Mouse (Mus musculus): ENCODE measurements around the gene Slc35f6. TPM values are rescaled to one million over a fixed set of nuclear protein-coding genes. Genes with fewer than 3 reads are reported as not detected.

Slc35f6 gene
- total RNA-seq, 2 experiments from 2014 or later = 2.8 to 11.8 TPM

DNA sequence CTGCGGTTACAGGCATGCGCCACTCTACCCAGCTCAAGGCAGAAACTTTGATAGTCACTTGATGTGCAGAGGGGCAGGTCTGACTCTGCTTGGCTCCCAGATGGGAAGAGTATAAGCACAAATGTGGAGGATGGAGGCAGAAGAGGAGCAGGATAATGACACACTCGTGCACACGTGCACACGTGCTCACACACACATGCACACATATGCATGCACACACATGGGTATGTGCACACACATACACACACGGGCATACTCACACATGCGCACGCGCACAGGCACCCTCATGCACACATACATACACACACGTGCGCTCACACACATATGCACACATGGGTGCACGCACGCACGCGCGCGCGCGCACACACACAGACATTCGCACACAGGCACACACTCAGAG is 27.2 kb upstream of the Slc35f6 start:
- no peak for ATAC-seq (replicated peaks; ENCODE audit: poor library complexity, severe bottlenecking)

- ATAC-seq (replicated peaks; ENCODE audit: poor library complexity, severe bottlenecking) = no peak
These were observed 26.4 kb upstream of the Slc35f6 start for GRCm38 (mm10) chr5:30621211-30621790.

- 0 out of 2 replicates have a peak, but pooled peaks have one; percentile 3 for ATAC-seq (replicated peaks; ENCODE audit: poor library complexity, severe bottlenecking)
These were observed 25.9 kb upstream of the Slc35f6 start for GRCm38 (mm10) chr5:30621844-30622176.

DNA sequence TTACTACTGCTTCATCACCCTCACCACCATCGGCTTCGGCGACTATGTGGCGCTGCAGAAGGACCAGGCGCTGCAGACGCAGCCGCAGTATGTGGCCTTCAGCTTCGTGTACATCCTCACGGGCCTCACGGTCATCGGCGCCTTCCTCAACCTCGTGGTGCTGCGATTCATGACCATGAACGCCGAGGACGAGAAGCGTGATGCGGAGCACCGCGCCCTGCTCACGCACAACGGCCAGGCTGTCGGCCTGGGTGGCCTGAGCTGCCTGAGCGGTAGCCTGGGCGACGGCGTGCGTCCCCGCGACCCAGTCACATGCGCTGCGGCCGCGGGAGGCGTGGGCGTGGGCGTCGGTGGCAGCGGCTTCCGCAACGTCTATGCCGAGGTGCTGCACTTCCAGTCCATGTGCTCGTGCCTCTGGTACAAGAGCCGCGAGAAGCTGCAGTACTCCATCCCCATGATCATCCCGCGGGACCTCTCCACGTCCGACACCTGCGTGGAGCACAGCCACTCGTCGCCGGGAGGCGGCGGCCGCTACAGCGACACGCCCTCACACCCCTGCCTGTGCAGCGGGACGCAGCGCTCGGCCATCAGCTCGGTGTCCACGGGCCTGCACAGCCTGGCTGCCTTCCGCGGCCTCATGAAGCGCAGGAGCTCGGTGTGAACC is 25.4 kb upstream of the Slc35f6 start:
- ATAC-seq (replicated peaks; ENCODE audit: poor library complexity, severe bottlenecking) = peak; percentile 62

DNA sequence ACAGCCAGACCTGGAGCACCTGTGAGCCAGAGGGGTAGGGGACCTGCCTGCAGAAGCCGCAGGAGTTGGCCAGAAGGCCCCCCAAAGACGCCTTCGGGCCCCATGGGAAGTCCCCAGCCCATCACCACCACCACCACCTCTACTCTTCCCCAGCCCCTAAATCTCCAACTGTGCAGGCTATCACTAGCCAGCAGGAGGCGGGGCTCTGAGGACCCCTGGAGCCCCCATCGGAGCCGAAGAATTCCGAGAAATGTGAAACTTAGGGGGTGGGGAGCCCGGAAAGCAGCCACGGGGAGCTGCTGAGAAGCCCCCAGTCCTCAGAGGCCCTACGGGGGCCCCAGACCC is 24.9 kb upstream of the Slc35f6 start:
- ATAC-seq (replicated peaks; ENCODE audit: poor library complexity, severe bottlenecking) = no peak

- ATAC-seq (replicated peaks; ENCODE audit: poor library complexity, severe bottlenecking) = no peak
These were observed 24.4 kb upstream of the Slc35f6 start for GRCm38 (mm10) chr5:30623380-30623779.

- no peak for ATAC-seq (replicated peaks; ENCODE audit: poor library complexity, severe bottlenecking)
These were observed 23.4 kb upstream of the Slc35f6 start for GRCm38 (mm10) chr5:30624311-30624710.

DNA sequence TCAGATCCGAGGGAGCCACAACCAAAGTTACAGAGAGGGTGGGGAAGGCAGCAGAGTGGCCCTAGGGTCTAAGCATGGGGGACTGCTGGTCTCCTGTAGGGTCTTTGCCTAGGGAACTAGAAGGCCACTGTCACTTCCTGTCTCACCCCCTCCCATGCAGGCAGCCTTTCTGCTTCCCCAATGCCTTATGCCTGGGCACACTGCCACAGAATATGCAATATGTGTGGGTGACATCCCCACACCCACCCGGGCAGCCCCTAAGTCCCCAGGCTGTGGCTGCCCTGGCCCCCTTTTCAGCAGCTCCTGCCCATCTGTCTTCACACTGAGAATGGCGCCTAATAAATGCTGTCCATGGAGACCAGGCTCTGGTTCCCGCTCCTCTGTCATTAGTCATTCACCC is 22.8 kb upstream of the Slc35f6 start:
- peak; percentile 63 for ATAC-seq (replicated peaks; ENCODE audit: poor library complexity, severe bottlenecking)

DNA sequence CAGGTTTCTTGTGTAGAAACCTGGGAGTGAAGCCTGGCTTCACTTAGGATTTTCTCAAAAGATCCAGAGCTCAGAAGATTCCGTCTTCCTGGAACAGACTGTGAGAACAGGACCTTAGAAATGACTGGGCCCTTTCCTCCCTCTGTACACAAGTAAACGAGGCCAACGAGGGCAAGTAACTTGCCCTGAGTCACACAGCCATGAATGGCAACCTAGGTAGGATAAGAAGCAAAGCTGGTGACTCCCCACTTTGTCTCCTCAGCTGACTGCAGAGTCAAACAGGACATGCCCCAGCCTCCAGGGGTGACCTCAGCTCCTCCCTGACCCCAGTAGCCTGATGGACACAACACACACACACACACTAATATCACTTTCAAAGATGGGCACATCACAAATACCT is 22.4 kb upstream of the Slc35f6 start:
- ATAC-seq (replicated peaks; ENCODE audit: poor library complexity, severe bottlenecking) = no peak

DNA sequence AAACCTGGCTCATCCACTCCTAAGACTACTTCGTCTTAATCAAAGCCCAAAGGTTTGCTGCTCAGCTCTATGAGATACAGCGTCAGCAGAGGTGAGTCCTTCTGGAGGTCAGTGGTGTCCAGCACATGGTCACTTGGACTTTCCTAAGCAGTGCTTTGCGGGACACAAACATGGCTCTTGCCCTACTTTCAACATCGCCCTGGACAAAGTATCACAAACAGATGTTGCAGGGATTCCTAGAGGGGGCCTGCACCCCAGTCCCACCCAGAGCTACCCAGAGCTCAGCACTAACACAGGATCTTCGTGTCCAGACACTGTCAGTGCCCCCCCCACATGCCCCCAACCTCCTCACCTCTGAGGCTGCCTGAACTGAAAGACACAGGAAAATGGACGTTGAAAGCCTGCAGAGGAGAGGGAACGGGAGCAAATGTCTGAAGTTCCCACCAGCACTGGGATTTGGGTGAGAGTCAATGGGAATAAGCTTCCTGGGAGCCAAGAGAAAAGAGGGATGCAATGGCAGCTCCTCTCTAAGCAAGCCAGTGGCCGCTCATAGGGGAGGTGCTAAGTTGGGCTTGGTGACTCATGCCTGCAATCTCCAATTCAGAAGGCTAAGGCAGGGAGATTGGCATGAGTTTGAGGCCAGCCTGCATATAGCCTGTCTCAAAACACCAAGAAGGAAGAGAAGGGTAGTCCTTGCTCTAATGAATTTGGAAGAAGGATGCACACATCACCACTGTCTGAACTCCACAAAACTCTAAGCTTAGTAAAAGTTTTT is 21.2 kb upstream of the Slc35f6 start:
- ATAC-seq (replicated peaks; ENCODE audit: poor library complexity, severe bottlenecking) = no peak

- no peak for ATAC-seq (replicated peaks; ENCODE audit: poor library complexity, severe bottlenecking)
These were observed 19.2 kb upstream of the Slc35f6 start for GRCm38 (mm10) chr5:30628511-30628910.

DNA sequence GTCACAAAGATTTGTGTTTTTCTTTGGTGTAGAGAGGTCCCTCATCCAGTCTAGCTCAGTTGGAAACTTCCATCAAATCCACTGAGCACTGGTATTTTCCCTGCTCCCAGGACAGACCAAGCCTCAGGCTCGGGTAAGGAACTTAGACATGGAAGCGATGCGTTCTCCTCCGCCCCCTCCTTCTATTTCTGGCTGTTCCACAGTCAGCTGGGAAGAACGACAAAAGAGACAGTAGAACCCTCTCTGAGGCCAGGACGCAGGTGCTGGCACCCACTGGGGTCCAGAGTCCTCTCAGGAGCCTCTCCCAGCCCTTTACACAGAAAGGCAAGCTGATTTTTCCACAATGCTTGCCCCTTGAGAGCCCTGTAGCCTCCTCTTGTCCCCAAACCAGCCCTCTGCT is 17.3 kb upstream of the Slc35f6 start:
- ATAC-seq (replicated peaks; ENCODE audit: poor library complexity, severe bottlenecking) = no peak

DNA sequence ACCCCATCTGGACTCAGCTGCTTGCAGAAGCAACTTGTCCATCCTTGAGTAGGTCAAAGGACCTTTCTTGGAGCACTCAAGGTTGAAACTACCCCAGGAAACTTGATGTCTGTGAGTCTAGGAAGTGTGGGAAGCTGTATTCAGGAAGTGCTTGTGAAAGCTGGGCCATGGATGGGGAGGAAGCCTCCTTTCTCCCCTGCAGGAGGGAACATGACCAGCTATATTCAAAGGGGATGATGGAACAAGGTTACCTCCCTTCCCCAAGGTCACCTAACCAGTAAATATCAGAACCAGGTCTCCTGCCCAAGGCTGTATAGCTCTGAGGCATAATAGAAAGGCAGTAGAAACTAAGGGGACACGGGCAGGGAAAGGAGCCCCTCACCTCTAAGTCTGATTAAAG is 15.6 kb upstream of the Slc35f6 start:
- ATAC-seq (replicated peaks; ENCODE audit: poor library complexity, severe bottlenecking) = no peak

- ATAC-seq (replicated peaks; ENCODE audit: poor library complexity, severe bottlenecking) = 0 out of 2 replicates have a peak, but pooled peaks have one; percentile 15
These were observed 10.7 kb upstream of the Slc35f6 start for GRCm38 (mm10) chr5:30636994-30637393.

DNA sequence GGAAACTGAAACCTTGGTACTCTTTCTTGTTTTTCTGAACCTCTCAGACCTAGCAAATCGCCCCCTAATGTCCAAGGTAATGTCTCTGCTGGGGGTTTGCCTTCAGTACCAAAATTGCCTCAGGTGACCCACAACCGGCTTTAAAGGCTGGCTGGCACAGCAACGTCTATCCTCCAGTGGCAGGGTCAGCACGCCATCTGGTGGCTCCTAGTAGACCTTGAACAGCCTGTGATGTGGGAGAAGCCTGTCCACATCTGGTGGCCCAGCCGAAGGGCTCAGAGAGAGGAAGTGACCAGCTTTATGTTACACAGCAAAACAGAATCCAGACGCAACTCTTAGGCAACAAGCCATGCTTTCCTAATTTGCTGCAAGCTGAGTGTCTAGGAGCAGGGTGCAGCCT is 9.7 kb upstream of the Slc35f6 start:
- peak; percentile 98 for ATAC-seq (replicated peaks; ENCODE audit: poor library complexity, severe bottlenecking)

DNA sequence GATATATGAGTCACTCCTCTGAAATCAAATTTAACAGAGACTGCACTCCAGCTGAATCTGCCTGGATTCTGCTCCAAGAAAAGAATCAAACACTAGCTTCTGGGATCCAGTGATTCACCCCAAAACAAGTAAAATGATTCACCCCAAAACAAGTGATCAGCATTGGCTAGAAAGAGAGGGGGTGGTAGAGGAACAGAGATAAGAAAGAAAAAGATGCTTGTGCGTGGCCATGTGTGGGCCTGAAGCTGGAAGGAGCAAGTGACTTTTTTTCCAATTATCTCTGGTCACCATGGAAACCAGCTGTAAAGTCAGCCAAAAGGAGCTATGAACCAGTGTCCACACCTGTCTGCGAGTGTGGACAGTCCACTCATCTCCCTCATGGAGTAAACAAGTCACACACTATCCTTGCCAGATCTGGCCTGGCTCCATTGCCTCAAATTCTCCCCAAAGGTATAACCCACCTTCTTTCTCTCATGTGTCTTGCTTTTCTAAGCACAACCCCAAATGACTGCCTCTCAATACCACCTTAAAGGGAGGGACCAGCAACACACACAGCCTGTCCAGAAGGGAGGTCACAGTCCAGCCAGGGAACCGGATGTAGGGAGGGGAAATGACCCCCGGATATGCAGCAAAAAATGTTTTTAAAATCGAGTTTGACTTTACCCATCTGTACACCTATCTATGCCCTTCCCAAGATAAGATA is 4.1 kb upstream of the Slc35f6 start:
- ATAC-seq (replicated peaks; ENCODE audit: poor library complexity, severe bottlenecking) = no peak

GRCm38 (mm10) chr5:30646036-30646435 is 1.7 kb upstream of the Slc35f6 start:
- no peak for ATAC-seq (replicated peaks; ENCODE audit: poor library complexity, severe bottlenecking)

GRCm38 (mm10) chr5:30647396-30647795 is 337 bp upstream of the Slc35f6 start:
- ATAC-seq (replicated peaks; ENCODE audit: poor library complexity, severe bottlenecking) = no peak

DNA sequence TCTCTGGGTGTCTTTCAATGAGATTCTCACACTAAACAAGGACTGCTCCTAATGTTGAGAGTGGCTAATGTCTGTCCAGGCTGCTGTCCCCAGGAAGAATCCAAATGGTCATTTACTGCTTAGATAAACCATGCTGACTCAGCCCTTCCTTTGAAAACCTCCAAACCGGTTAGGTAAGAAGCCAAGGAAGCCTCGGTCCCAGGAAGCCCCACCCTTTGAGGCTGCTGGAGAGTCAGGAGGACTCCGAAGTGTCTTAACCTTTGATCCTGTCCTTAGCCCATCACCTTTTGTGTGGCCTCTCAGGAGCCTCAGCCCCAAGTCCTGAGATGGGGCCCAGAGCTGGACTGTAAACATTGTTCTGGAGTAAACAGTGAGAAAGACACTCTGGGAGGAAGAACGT is 1.8 kb downstream of the Slc35f6 start:
- ATAC-seq (replicated peaks; ENCODE audit: poor library complexity, severe bottlenecking) = no peak

GRCm38 (mm10) chr5:30650756-30651155 is 3.0 kb downstream of the Slc35f6 start:
- peak; percentile 85 for ATAC-seq (replicated peaks; ENCODE audit: poor library complexity, severe bottlenecking)

DNA sequence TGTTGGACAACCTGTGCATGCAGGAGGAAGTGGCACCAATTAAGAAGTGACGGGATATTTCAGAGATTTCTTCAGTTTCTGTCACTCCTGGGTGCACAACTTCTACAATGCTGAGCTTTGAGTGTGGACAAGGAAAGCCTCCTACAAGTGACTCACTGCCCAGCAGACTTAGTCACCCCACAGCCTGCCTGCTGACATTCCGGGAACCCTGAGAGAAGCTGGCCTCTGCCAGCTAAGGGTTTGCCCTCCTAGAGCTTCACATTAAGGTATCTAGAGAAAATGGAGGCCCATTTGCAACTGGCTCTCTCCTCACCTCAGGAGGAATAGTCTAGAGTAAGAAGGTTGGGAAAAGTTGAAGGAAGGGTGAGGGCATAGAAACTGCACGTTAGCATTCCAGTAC is 3.8 kb downstream of the Slc35f6 start:
- ATAC-seq (replicated peaks; ENCODE audit: poor library complexity, severe bottlenecking) = no peak
